Mouse (Mus musculus) lung, adult 2 months (tissue): Measurements from ENCODE around the gene Lrrn2.

Source experiments
- CTCF ChIP-seq: fragments of 200-500 bp; IDR thresholded peaks from 2 replicates; pipeline ENCODE4 v1.5.1; 2011; ENCODE audit warnings: mild to moderate bottlenecking, low read length, control low read depth; ENCODE audit not compliant: insufficient read depth
- POLR2A ChIP-seq: fragments of 200-500 bp; IDR thresholded peaks from 2 replicates; pipeline ENCODE4 v1.6.1; 2011; ENCODE audit warnings: low read depth, mild to moderate bottlenecking, control low read depth, low read length, borderline replicate concordance; ENCODE audit errors: extremely low read depth

DNA sequence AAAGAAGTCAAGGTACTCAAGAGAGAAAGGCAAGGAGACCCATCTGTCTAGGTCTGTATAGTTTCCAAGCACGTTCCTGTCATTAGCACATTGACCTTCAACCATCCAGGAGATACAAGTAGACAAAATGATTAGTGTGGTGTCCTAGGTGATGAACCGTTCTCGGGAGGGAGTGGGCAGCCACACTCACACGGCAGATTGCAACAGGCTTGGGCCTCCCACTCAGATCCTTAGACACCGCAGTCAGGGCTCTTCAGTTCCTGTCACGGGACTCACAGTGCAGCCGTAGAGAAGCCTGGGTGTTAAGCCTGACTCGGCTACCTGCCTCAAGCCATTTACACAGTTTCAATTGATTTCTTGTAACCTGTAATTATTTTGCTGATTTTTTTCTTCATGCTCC, 43.2 kb upstream of the Lrrn2 start:
- no peak for TF ChIP-seq CTCF
- TF ChIP-seq POLR2A: no peak
